Mouse (Mus musculus) regulatory T cell (primary cell): ENCODE measurements around the gene Thsd7b.

ENCODE experiments used
- in situ Hi-C: fragments of 300-600 bp; cut with MboI, MseI; formaldehyde crosslinking; loops from one replicate; pipeline ENCODE4 v1.15.1; 2025; ENCODE audit warnings: high pct_unique_total_duplicates

Gene Thsd7b

DNA sequence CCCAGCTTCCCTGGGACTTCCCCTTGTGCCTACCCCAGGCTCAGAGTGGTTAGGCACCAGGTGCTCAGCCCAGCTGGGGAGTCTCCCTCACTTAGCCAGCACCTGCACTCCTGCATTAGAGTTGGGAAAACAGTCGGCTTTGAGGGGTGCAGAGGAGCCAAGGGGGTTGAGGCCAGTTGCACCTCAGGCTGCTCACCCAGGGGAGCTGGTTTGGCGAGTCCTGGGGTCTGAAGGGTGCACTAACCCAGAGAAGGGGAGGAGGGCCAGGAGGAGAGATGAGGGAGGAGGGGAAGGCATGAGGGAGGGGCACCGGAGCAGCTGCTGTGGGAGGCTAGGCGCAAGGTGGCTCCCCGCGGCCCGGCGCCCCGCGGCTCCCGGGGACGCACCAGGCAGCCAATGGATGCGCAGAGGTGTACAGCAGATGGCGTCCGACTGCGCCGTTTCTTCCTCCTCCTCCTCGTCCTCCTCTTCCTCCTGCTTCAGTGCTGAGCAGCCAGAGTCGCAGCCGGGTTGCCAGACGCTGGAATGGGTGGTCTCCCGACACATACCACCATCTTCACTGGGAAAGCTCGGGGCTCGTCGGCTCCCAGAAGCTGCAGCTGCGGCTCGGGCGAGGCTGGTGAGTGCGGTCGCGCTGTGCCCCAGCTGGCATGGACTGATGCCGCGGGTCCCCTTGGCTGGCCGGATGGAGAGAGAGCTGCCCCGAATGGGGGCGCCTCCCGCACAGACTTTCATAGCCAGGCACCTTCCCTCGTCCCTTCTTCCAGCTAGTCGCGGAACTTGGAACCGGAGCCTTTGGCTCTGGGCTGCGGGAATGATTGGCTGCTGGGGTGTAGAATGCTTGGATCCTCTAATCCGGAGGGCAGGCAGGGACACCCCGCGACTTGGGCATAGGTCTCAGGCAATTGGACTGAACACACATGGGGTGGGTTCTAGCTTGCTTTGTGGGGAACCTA lies at the start of gene Thsd7b:
Gene Thsd7b, plus strand, starts transcription at position 321 of the 956 bp plus-strand sequence.
- in situ Hi-C loops = no loop called here

DNA sequence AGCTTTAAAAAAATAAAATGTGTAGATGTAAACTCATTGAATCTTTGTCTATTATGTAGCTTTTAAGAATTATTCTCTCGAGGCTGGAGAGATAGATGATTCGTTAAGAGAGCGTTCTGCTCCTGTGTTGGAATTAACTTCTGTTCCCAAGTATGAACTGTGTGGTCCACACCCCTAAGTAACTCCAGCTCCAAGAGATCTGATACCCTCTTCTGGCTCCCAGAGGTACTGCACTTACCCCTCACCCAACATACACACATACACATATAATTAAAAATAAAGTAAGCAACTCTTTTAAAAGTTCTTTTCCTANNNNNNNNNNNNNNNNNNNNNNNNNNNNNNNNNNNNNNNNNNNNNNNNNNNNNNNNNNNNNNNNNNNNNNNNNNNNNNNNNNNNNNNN lies 28.8 kb upstream of the Thsd7b start:
- in situ Hi-C loops = no loop called here

DNA sequence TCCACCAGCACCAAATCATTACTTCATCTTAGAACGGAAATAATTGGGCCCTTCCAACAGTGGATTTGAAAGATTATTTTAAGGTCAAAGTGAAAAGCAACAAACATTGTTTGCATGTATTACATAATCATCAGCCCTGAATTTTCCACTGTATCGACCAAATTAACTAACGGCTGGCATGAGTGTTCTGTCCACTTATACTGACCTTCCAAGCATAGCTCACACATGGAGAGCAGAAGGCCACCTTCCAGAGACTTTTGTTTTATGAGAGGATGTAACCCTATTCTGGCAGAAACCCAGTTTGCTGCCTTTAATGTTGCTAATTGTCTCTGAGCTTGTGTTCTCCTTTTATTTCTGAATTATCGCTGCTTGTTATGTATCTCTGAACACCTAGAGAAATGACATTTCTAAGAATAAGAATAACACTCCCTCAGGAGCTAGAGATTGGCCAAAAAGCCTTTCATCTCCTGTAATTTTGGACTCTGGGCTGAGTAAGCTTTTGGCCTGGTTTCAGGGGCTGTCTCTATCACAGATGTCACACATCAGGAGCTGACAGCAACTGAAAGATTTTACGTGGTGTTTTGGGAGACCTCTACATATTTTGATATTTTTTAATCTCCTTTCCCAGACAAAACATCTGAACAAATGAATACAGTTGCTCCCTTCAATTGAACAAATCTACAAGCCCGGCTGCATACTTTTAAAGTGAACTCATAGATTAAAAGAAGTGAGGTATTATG lies 22.2 kb upstream of the Thsd7b start:
- in situ Hi-C loops = no loop called here

DNA sequence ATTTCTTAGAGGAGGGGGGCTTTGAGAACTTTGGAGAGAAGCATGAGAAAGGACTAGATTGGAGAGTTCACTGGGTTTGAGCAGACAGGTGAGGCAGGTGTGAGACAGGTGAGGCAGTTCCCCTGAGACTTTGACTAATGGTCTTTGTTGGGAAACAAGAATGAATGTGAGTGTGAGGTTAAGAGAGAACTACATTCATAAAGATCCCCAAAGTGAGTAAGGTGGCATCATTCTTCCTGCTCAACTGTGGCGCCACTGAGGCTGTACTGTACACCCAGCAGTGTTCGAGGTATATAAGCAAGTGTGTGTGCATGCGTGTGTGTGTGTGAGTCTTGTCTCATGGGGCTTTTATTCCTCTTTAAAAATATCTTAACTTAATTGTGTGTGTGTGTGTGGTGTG lies 6.4 kb upstream of the Thsd7b start:
- in situ Hi-C loops = no loop called here

DNA sequence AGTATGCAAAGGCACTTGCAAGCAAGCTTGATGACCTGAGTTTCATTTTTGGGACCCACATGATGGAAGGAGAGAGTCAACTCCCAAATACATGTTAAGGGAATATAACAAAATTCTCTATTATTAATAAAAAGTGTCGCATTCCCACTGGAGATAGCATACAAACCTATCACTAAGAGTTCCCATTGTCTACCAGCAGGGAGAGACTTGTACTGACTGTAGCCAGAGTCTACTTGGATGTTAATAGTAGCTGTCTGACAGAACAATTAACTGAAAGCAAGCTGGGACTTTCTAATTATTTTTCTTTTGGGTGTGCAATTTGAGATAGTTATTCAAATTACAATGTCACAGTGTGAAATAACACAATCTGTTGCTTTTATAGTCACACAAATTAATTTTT lies 31.1 kb downstream of the Thsd7b start:
- in situ Hi-C loops = no loop called here

DNA sequence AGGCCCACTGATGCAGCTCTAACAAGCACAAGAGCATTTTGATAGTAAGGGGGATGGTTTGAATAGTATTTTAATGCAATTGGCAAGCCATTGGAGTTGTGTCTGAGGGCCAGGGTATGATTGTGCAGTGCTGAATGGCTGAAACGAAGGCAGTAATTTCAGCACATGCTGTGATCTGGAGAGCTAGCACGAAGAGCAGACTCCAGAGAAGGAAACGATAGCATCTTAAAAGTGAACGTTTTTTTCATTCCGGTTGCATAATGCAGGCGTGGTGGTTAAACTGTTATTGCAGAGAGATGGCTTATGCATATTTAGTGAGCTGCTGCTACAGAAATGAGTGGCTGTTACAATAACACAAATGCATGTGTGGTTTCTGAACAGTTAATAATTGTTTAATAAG lies 51.3 kb downstream of the Thsd7b start:
- in situ Hi-C loops = loop anchor here (10.0 kb wide), 1 partner anchor 250 kb away; no protein-coding TSS in a partner anchor

DNA sequence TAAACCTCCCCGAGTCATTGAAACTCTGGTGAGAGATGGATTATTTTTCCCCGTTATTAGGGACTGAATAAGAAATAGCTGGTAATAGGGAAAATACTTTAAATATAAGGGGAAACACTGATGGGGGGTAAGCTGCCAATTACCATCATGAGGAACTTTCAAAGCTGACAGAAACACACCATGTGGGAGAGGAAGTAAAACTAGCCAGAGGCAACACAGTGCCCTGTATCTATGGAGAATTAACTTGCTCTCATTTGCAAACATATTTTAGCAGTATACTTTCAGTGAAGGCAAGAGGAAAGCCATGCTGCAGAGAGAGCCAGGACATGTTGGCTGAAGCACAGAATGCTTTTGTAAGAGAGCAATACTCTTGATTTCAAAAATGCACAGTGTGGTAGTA lies 51.7 kb downstream of the Thsd7b start:
- in situ Hi-C loops = loop anchor here (10.0 kb wide), 1 partner anchor 250 kb away; no protein-coding TSS in a partner anchor

DNA sequence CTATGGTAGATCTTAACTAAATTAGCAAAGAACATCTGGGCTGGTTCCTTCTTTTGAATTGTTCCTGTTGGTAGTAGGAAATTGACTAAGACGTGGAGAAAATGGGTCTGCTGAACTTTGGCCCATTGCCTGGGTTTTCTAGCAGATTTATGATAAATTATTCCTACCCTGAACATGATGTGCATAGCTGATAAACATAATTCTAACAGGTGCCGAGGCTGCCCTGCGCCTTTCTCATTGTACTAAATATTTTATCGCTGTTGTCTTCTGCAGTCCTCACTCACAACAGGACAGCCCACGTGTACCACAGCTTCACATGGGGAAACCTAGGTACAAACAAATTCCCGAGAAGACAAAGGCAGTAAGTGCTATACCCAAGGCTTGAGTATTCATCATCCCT lies 83.5 kb downstream of the Thsd7b start:
- in situ Hi-C loops = no loop called here

DNA sequence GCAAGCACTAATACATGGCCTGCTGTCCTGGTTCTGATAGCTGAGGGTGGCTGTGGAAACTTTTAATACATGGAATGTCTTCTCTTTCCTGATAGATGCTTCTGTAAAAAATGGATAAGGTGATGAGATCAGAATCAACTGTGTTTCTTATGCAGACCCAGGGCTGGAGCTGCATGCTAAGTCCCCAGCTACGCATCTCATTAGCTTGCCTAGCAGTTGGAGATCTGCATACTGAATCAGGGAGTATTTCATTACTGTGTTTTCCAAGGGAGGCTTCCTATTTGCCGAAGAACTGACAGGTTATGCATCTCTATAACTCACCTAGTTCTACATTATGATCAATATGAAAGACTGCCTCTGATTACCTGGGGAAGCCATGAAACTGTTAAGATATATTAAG lies 84.3 kb downstream of the Thsd7b start:
- in situ Hi-C loops = no loop called here

DNA sequence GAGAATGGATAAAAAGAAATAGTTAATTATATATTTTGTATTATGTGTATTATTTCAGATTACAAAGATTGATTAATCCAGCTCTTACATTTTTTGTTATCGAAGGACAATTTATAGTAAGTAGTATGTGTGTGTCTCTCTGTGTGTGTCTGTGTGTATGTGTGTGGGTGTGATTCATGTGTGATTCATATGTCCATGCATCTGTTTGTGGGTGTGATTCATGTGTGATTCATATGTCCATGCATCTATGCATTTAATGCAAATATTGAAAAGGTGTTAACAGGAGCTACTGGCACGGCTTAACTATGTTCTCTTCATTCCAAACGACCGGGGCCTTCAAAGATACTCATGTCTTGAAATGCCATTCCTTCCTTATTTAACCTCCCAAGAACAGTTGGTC lies 90.3 kb downstream of the Thsd7b start:
- in situ Hi-C loops = no loop called here

DNA sequence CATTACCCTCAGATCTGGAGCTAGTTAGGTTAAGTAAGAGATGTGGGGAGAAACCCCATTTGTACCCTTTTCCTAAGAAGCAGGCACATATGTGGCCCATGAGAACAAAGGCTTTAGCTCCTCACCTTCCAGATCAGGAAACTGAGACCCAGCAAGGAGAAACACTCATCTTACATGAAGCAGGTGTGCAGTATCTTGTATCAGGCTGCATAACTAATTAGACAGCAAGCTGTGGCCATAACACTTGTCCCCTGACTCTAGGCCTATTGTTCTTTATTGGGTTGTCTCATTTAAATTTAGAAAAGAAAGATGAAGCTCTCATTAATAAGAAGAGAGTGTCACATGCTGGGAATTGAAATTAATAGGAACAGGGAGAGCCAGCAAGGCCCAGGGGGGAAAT lies 91.7 kb downstream of the Thsd7b start:
- in situ Hi-C loops = no loop called here

DNA sequence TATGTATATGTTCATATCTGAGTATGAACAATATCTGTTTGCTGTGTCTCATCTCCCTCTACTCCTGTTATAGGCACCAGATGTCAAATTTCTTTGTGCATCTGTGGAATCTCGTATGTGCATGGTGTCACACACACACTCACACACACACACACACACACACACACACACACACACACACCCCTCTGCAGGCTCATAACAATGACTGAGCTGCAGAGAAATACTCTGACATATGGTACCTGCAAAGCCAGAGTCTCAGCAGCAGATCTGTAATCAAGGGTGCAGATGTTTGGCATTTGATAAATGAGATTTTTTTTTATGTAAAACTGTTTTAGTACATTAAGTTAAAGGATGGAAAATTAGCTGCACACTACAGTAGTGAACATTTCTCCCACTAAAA lies 92.5 kb downstream of the Thsd7b start:
- in situ Hi-C loops = no loop called here

DNA sequence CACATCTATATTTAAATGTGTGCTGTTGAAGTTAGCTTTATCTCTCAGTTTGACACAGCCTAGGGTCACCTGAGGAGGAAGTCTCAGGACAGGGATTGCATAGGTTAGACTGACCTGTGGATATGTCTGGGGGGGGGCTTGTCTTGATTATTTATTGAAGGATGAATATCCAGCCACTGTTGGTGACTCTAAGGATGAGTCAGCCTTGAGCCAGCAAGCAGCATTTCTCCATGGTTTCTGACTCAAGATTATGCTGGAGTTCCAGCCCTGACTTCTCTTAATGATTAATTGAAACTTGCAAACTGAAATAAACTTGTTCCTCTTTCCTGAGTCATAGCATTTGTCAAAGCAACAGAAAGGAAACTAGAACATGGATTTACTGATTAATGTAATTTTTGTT lies 113.4 kb downstream of the Thsd7b start:
- in situ Hi-C loops = no loop called here

DNA sequence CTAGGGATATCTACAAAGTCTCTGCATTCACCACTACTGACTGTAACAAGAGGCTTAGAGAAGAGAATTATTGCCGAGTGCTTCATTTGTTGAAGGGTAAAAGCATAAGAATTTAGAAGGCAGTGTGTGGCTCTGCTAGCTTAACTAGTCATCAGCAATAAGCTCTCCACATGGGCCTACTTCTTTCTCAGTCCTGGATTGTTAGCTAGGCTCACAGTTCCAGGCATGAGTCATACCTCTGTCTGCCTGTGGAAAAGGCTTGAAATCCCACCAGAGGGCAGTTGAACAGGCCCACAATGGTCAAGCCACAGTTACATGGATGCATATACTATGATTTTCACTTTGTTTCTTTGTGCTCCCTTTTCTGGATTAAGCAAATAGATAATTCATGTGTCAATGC lies 138.5 kb downstream of the Thsd7b start:
- in situ Hi-C loops = no loop called here

DNA sequence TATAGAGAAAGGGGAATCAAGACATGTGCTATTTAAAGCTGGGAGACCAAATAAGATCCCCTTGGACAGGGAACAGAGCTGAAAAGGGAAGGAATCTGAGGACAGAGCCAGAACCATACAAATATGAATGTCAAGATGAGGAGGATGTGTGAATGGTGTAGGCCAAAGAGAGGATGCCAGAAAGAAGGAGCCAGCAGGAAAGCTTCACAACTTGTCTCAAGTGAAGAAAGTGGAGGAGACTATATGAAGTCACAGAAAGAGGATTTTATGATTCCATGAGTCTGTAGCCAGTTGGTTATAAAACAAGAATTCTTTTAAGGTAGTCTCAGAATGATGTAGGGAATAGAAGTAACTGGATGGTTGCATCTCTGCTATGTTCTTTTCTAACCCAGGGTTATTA lies 148.5 kb downstream of the Thsd7b start:
- in situ Hi-C loops = no loop called here

DNA sequence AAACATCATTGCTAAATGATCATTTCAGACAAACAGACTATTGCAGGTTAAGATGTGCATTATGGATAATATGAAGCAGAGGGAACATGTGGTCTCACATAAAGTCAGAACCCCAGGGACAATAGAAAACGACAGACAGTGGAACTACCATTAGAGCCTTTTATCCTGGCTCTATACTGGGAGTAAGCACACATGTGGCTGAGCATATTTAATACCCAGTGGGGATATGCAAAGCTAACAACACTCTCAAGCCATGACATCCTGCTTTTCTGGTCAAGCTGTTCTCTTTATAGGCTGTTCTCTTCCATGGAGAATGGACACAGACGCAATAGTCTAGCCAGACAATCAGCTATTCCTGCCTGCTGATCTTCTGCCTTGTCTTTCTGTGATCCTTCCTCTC lies 191.3 kb downstream of the Thsd7b start:
- in situ Hi-C loops = no loop called here

DNA sequence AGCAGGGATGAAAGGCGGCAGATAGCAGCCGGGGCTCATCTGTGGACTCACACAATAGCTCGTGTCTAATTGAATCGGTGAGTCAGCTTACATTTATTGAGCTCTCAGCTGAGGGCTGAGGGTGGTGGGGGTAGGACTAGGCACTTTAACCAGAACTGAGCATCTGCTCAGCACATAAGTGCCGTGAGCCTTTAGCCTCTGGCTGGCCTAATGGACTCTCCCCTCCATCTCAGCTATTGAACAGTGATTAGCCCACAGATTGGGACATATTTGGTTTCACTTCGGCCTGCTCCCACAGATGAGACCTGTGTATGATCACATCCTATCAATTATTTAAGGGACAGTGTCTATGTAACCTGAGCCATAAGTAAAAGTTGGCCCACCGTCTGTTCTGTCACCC lies 200.4 kb downstream of the Thsd7b start:
- in situ Hi-C loops = no loop called here

DNA sequence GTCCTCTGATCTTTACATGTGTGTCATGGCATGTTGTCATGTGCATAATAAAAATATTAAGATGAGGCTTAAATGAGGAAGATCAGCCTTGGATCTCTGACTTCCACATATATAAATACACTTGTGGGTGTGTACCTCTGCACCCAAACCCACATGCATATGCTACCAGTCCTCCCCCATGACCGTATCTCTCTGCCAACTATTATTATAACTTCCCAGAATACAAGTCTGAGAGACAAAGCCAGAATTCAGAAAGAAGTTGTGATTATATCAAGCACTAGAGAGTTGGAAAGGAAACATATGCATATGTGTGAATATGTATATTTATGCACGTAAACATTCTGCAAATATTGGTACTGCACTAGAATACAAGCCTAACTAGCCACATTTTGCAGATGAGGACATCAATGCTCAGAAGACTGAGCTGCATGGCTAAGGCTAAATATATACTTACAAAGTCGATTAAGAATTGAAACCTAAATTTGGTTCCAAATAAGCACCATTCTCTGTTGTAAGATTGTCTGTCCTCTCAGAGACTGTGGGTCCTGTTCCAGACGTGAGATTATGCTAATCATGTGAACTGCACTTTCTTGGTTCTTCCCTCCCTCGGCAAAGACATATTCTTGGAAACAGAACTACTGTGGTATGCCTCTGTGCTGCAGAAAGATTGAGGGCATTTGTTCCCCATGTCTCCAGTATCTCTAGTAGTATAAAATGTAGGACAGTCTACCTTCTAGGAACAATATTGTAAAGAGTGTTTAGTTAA lies 211.3 kb downstream of the Thsd7b start:
- in situ Hi-C loops = no loop called here

DNA sequence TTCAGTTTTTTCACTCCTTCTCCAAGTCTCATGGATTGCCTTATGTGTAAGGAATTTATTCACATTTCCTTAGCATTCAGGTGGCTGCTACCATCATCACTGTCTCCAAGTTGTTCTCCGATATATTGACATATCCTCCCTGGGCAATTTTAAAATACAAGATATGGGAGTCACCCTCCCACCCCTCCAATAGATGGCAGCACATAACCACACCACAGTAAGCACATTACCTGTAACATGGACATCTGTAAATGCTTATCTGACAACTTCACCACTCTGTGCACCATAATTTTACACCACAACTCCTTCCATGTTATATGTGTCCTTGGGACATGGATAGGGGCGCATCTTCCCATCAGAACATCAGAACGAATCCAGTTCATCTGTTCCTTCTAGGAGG lies 218.0 kb downstream of the Thsd7b start:
- in situ Hi-C loops = no loop called here

DNA sequence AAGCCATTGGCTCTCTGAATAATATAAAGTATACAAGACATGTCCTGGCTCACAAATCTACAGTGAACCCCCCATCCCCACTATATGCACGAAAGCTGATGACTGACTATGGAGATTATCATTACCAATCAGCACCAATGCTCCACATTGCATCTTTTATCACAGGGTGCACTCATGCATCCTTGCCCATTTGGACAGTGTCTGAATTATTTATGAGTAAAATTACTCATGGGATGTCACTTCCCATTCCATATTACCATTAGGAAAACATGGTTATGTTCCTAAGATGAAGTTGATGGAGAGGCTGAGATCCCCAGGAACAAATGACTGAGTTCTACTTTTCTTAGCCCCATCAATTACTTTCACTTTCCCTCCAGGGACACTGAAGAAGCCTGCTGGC lies 220.8 kb downstream of the Thsd7b start:
- in situ Hi-C loops = no loop called here

DNA sequence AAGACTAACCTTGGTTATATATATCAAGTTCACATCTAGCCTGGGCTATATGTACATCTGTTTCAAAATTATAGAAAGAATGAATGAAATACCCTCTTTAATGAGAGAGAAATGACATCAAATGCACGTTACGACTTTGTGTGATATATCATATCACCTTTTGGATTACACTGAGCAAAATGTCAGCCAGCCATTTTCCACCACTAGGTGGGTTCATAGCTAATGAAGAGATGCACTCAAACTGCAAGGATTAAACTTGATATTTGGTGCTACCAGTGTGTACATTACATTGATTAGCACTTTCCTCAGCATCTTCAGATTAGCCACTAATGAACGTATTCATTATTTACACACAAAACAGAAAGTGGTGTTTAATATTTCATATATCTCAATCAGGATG lies 228.6 kb downstream of the Thsd7b start:
- in situ Hi-C loops = no loop called here

DNA sequence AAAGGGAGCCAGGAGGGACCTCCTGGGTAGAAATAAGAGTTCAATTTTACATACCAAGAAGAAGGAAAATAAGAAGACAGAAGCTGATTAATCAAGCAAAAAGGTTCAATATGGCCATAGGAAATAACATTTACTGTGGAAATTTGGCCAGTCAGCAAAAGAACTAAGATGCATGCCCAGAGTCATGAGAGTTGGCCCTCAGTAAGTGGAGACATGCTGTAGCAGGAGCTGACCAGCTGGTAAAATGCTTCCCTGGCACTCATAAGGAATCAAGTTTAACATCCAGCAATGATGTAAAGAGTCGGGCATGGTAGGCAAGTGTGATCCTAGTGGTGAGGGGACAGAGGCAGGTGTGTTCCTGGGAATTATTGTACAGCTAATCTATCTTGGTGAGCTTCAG lies 243.3 kb downstream of the Thsd7b start:
- in situ Hi-C loops = no loop called here
